Mouse (Mus musculus) cerebellum, postnatal 10 days (tissue): ENCODE results near the gene Gm45837.
A peak's percentile ranks its signal among the peaks of the same experiment; 100 is the strongest.

Source experiments
- DNase-seq, 2 experiments: peaks; one replicate each; pipeline ENCODE4 v3.0.0; 2021; ENCODE audit warnings: mixed read lengths in 2 of 2

Gm45837 gene

GRCm38 (mm10) chr7:101444211-101444610 lies 33.5 kb downstream of the Gm45837 start:
- peak in 1 of 2 experiments; percentile 39 for DNase-seq

- no peak for DNase-seq
Observed at GRCm38 (mm10) chr7:101449855-101450254, 39.2 kb downstream of the Gm45837 start.

GRCm38 (mm10) chr7:101450422-101451401 lies 40.0 kb downstream of the Gm45837 start:
- peak; percentile 95 to 98 for DNase-seq

GRCm38 (mm10) chr7:101452669-101453068 lies 42.0 kb downstream of the Gm45837 start:
- DNase-seq = no peak

GRCm38 (mm10) chr7:101453296-101453695 lies 42.6 kb downstream of the Gm45837 start:
- DNase-seq = no peak

- no peak for DNase-seq
Observed at GRCm38 (mm10) chr7:101453725-101454124, 43.0 kb downstream of the Gm45837 start.

- no peak for DNase-seq
Observed at GRCm38 (mm10) chr7:101454479-101454878, 43.8 kb downstream of the Gm45837 start.

- peak; percentile 91 to 94 for DNase-seq
Observed at GRCm38 (mm10) chr7:101455141-101455540, 44.5 kb downstream of the Gm45837 start.

GRCm38 (mm10) chr7:101456318-101456717 lies 45.6 kb downstream of the Gm45837 start:
- DNase-seq = no peak

- no peak for DNase-seq
Observed at GRCm38 (mm10) chr7:101456789-101457188, 46.1 kb downstream of the Gm45837 start.

GRCm38 (mm10) chr7:101457283-101457682 lies 46.6 kb downstream of the Gm45837 start:
- no peak for DNase-seq

- no peak for DNase-seq
Observed at GRCm38 (mm10) chr7:101457801-101458200, 47.1 kb downstream of the Gm45837 start.

GRCm38 (mm10) chr7:101458278-101458781 lies 47.6 kb downstream of the Gm45837 start:
- DNase-seq = peak in 1 of 2 experiments; percentile 7

GRCm38 (mm10) chr7:101459305-101459813 lies 48.7 kb downstream of the Gm45837 start:
- peak in 1 of 2 experiments; percentile 10 for DNase-seq

- DNase-seq = no peak
Observed at GRCm38 (mm10) chr7:101459923-101460607, 49.4 kb downstream of the Gm45837 start.

GRCm38 (mm10) chr7:101460608-101460957 lies 49.9 kb downstream of the Gm45837 start:
- DNase-seq = peak; percentile 84 to 90

- DNase-seq = no peak
Observed at GRCm38 (mm10) chr7:101461571-101461970, 50.9 kb downstream of the Gm45837 start.

GRCm38 (mm10) chr7:101462327-101463068 lies 51.8 kb downstream of the Gm45837 start:
- DNase-seq = peak; percentile 80 to 91

- peak; percentile 84 to 90 for DNase-seq
Observed at GRCm38 (mm10) chr7:101463665-101464271, 53.1 kb downstream of the Gm45837 start.

- DNase-seq = peak; percentile 73 to 86
Observed at GRCm38 (mm10) chr7:101464927-101465326, 54.2 kb downstream of the Gm45837 start.

GRCm38 (mm10) chr7:101465392-101465791 lies 54.7 kb downstream of the Gm45837 start:
- peak; percentile 57 to 67 for DNase-seq
